Mouse (Mus musculus) liver (tissue): ENCODE data around the gene Copz2.
"Not testable (repeated sequence)": the region's sequence is repeated elsewhere in the genome, so short reads cannot be mapped to it uniquely, and the experiment has no call there.

Experiments
- DNase-seq: peaks from one replicate; pipeline ENCODE4 v3.0.0-alpha.2; 2020; ENCODE audit warnings: mixed read lengths

The Copz2 gene

GRCm38 (mm10) chr11:96829403-96829812, 20.3 kb upstream of the Copz2 start:
- peak; percentile 96 for DNase-seq

- DNase-seq = peak; percentile 98
These were observed 19.7 kb upstream of the Copz2 start, which contains the start of gene Nfe2l1 for GRCm38 (mm10) chr11:96829813-96830538. Gene Nfe2l1 (minus strand): TSS chr11:96829968.

- DNase-seq = no peak
These were observed 19.0 kb upstream of the Copz2 start for GRCm38 (mm10) chr11:96830539-96831216.

GRCm38 (mm10) chr11:96831516-96831915, 18.2 kb upstream of the Copz2 start:
- DNase-seq = no peak

GRCm38 (mm10) chr11:96832541-96832940, 17.1 kb upstream of the Copz2 start:
- DNase-seq = no peak

GRCm38 (mm10) chr11:96832973-96833372, 16.7 kb upstream of the Copz2 start:
- DNase-seq = no peak

GRCm38 (mm10) chr11:96834127-96834526, 15.5 kb upstream of the Copz2 start:
- no peak for DNase-seq

GRCm38 (mm10) chr11:96837298-96837697, 12.4 kb upstream of the Copz2 start:
- DNase-seq = no peak

GRCm38 (mm10) chr11:96838341-96838740, 11.3 kb upstream of the Copz2 start:
- no peak for DNase-seq

- DNase-seq = no peak
These were observed 10.2 kb upstream of the Copz2 start for GRCm38 (mm10) chr11:96839428-96839827.

GRCm38 (mm10) chr11:96839877-96840276, 9.8 kb upstream of the Copz2 start:
- DNase-seq = no peak

- DNase-seq = no peak
These were observed 9.4 kb upstream of the Copz2 start for GRCm38 (mm10) chr11:96840290-96840689.

GRCm38 (mm10) chr11:96843627-96844026, 6.0 kb upstream of the Copz2 start:
- no peak for DNase-seq

GRCm38 (mm10) chr11:96847240-96847639, 2.4 kb upstream of the Copz2 start:
- DNase-seq = no peak

- DNase-seq = no peak
These were observed 976 bp upstream of the Copz2 start for GRCm38 (mm10) chr11:96848694-96849093.

GRCm38 (mm10) chr11:96849145-96849544, 525 bp upstream of the Copz2 start:
- DNase-seq = not testable (repeated sequence)

GRCm38 (mm10) chr11:96857446-96857845, 7.8 kb downstream of the Copz2 start:
- no peak for DNase-seq

- DNase-seq = no peak
These were observed 10.0 kb downstream of the Copz2 start for GRCm38 (mm10) chr11:96859635-96860034.

GRCm38 (mm10) chr11:96860564-96860963, 10.9 kb downstream of the Copz2 start:
- peak; percentile 81 for DNase-seq

- no peak for DNase-seq
These were observed 11.8 kb downstream of the Copz2 start for GRCm38 (mm10) chr11:96861446-96861845.

- peak; percentile 93 for DNase-seq
These were observed 12.2 kb downstream of the Copz2 start for GRCm38 (mm10) chr11:96861878-96862289.

- DNase-seq = no peak
These were observed 12.9 kb downstream of the Copz2 start for GRCm38 (mm10) chr11:96862534-96862933.

GRCm38 (mm10) chr11:96863206-96863995, 13.7 kb downstream of the Copz2 start:
- DNase-seq = no peak
